Mouse (Mus musculus): ENCODE measurements around the gene Rsad1.

DNA sequence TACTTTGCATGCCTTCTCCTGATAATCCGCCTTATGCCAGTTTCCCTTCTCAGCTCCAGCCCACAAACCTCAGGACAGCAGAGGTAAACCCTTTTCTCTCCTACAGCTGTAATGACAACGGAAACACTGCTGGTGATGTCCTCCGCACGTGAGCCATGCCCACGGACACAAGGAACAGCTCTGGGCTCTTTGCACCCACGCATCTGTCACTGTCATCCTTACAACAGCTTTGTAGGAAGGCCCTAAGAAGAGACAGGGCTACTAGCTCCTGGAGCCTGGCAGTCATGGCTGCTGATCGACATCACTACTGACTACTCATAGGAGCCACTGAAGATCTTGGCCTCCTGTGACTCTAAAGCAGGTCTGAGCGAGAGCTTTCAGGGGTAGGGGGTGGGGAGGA is 15.9 kb downstream of the Rsad1 start:
- no peak for TF ChIP-seq POLR2A (IDR thresholded peaks at IDR 0.05; ENCODE audit: borderline replicate concordance, extremely low read depth, low read depth, low read length)
- TF ChIP-seq CTCF (IDR thresholded peaks at IDR 0.05; ENCODE audit: insufficient read depth, low read length) = no peak
